Mouse (Mus musculus) erythroblast, embryonic 14.5 days (primary cell): ENCODE data around the gene Plppr2.

Experiments
- GATA1 ChIP-seq: IDR thresholded peaks from 2 replicates; pipeline ENCODE4 v1.6.1; 2012; ENCODE audit warnings: low read length, inconsistent platforms, mixed read lengths
- TAL1 ChIP-seq: IDR thresholded peaks from 3 replicates; pipeline ENCODE4 v1.6.1; 2012; ENCODE audit warnings: low read length, inconsistent platforms, mixed read lengths

GRCm38 (mm10) chr9:21948790-21949189 is 12.0 kb downstream of the Plppr2 start:
- no peak for TF ChIP-seq GATA1
- TF ChIP-seq TAL1: no peak
